Mouse (Mus musculus): ENCODE data around the gene Atxn7l3. TPM values are rescaled to one million over a fixed set of nuclear protein-coding genes. Genes with fewer than 3 reads are reported as not detected.
"Not testable (repeated sequence)": the region's sequence is repeated elsewhere in the genome, so short reads cannot be mapped to it uniquely, and the experiment has no call there.

Gene Atxn7l3
- total RNA-seq, 1 experiment: 60.4 TPM

- in situ Hi-C loops (cut with MboI; ENCODE audit: low sequenced_read_pairs in 2 of 2, unreplicated experiment in 2 of 2): no loop called here
- H3K9me3 ChIP-seq (ENCODE audit: control insufficient read depth, insufficient read depth, low read depth, low read length): no peaks in the 10 kb centered on the region
- peaks cover 10% of the 10 kb centered on the region for H3K36me3 ChIP-seq (ENCODE audit: control insufficient read depth, insufficient read depth, low read length, poor library complexity, severe bottlenecking)
- peak; percentile 99 for DNase-seq (ENCODE audit: low read depth, low spot score)
- H3K27ac ChIP-seq (ENCODE audit: insufficient read depth, low read depth, low read length, poor library complexity, severe bottlenecking): peak within 1 kb of the TSS; percentile 70
- H3K4me3 ChIP-seq (ENCODE audit: insufficient read depth in 1 of 2, low read depth in 1 of 2, low read length in 2 of 2, poor library complexity in 1 of 2, severe bottlenecking in 1 of 2): peak within 1 kb of the TSS; percentile 73 to 82
- H3K4me1 ChIP-seq (ENCODE audit: control insufficient read depth in 2 of 2, insufficient read depth in 2 of 2, low read length in 2 of 2, poor library complexity in 1 of 2): peaks cover 2 to 5% of the 10 kb centered on the region in 2 experiments; a peak in 2 of 4 replicates
- H3K9ac ChIP-seq (ENCODE audit: insufficient read depth, low read depth, low read length, poor library complexity, severe bottlenecking): peak within 1 kb of the TSS; percentile 68
- peak; percentile 53; the same call in 1 of the 2 replicates for TF ChIP-seq HCFC1 (IDR thresholded peaks at IDR 0.05; ENCODE audit: borderline replicate concordance, insufficient read depth, low read length)
- TF ChIP-seq MAFK (IDR thresholded peaks at IDR 0.05; ENCODE audit: insufficient read depth, low read depth, low read length): no peak
Observed at GRCm38 (mm10) chr11:102284501-102285094, 11.8 kb downstream of the Atxn7l3 start, which contains the start of gene Tmub2. Tmub2 (plus strand) TSS chr11:102284931.

DNA sequence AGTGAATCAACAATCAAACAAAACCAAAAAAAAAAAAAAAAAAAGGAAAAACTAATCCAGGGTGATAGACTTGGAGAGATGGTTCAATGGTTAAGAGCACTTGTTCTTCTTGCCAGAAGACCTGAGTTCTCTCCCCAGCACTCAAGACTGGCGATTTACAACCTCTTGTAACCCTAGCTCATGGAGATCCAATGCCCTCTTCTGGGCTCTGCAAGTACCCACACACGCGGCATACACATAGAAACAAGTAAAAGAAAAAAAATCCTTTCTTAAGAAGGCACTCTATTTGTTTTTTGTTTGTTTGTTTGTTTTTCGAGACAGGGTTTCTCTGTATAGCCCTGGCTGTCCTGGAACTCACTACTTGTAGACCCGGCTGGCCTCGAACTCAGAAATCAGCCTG, 12.5 kb downstream of the Atxn7l3 start:
- peak overlapping the region; percentile 17 to 55; a peak in 3 of 4 replicates for H3K4me3 ChIP-seq (ENCODE audit: insufficient read depth in 1 of 2, low read depth in 1 of 2, low read length in 2 of 2, poor library complexity in 1 of 2, severe bottlenecking in 1 of 2)
- H3K27ac ChIP-seq (ENCODE audit: insufficient read depth, low read depth, low read length, poor library complexity, severe bottlenecking): peak overlapping the region; percentile 70; the same call in 1 of the 2 replicates
- H3K9ac ChIP-seq (ENCODE audit: insufficient read depth, low read depth, low read length, poor library complexity, severe bottlenecking): no peak overlapping the region; the same call in 1 of the 2 replicates

GRCm38 (mm10) chr11:102280267-102280666, 16.2 kb downstream of the Atxn7l3 start:
- H3K4me3 ChIP-seq (ENCODE audit: insufficient read depth in 1 of 2, low read depth in 1 of 2, low read length in 2 of 2, poor library complexity in 1 of 2, severe bottlenecking in 1 of 2); H3K9me3 ChIP-seq (ENCODE audit: control insufficient read depth, insufficient read depth, low read depth, low read length); DNase-seq (ENCODE audit: low read depth, low spot score); H3K36me3 ChIP-seq (ENCODE audit: control insufficient read depth, insufficient read depth, low read length, poor library complexity, severe bottlenecking); H3K9ac ChIP-seq (ENCODE audit: insufficient read depth, low read depth, low read length, poor library complexity, severe bottlenecking); H3K27ac ChIP-seq (ENCODE audit: insufficient read depth, low read depth, low read length, poor library complexity, severe bottlenecking); in situ Hi-C loops (cut with MboI; ENCODE audit: low sequenced_read_pairs in 2 of 2, unreplicated experiment in 2 of 2): not testable (repeated sequence)
- H3K4me1 ChIP-seq (ENCODE audit: control insufficient read depth in 2 of 2, insufficient read depth in 2 of 2, low read length in 2 of 2, poor library complexity in 1 of 2): peaks cover 2 to 16% of the 10 kb centered on the region in 2 experiments; a peak in 3 of 4 replicates

More for the DNA sequence above, 12.5 kb downstream of the Atxn7l3 start:
- no peak for DNase-seq (ENCODE audit: low read depth, low spot score)
- Histone ChIP-seq H3K9me3 (ENCODE audit: control insufficient read depth, insufficient read depth, low read depth, low read length) (no peaks in the 10 kb centered on the region), H3K4me1 (ENCODE audit: control insufficient read depth in 2 of 2, insufficient read depth in 2 of 2, low read length in 2 of 2, poor library complexity in 1 of 2) (peaks cover 2 to 3% of the 10 kb centered on the region in 2 experiments; a peak in 2 of 4 replicates), H3K36me3 (ENCODE audit: control insufficient read depth, insufficient read depth, low read length, poor library complexity, severe bottlenecking) (peaks cover 10% of the 10 kb centered on the region)
- in situ Hi-C loops (cut with MboI; ENCODE audit: low sequenced_read_pairs in 2 of 2, unreplicated experiment in 2 of 2): no loop called here
- TF ChIP-seq ZNF384 (IDR thresholded peaks at IDR 0.05; ENCODE audit: low read depth, low read length): no peak
- no peak for TF ChIP-seq HCFC1 (IDR thresholded peaks at IDR 0.05; ENCODE audit: borderline replicate concordance, insufficient read depth, low read length)
- TF ChIP-seq ZC3H11A (IDR thresholded peaks at IDR 0.05; ENCODE audit: borderline replicate concordance, low read depth, low read length): no peak
- TF ChIP-seq CHD2 (IDR thresholded peaks at IDR 0.05; ENCODE audit: low read depth, low read length): no peak
- TF ChIP-seq MAFK (IDR thresholded peaks at IDR 0.05; ENCODE audit: insufficient read depth, low read depth, low read length): no peak

DNA sequence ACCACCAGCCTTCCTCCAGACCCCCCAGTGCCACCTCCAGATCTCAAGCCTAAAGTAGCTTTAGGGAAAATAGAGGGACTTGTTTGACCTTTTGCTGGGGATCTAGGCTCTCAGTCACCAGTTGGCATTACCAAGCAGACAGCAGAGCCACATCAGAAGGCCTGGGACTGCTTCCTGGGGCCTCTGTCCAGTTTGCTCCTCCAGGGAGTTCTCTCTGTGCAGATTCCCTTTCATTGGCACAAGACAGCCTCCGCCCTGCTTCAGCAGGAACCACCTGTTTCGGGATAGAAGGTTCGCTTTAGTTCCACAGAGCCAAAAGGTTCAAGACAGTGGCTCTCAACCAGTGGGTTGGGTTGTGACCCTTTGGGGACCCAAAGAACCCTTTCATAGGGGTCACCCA, 16.8 kb downstream of the Atxn7l3 start:
- TF ChIP-seq HCFC1 (IDR thresholded peaks at IDR 0.05; ENCODE audit: borderline replicate concordance, insufficient read depth, low read length): no peak
- TF ChIP-seq MAFK (IDR thresholded peaks at IDR 0.05; ENCODE audit: insufficient read depth, low read depth, low read length): no peak
- TF ChIP-seq CHD2 (IDR thresholded peaks at IDR 0.05; ENCODE audit: low read depth, low read length): no peak
- TF ChIP-seq ZC3H11A (IDR thresholded peaks at IDR 0.05; ENCODE audit: borderline replicate concordance, low read depth, low read length): no peak
- TF ChIP-seq ZNF384 (IDR thresholded peaks at IDR 0.05; ENCODE audit: low read depth, low read length): no peak
- in situ Hi-C loops (cut with MboI; ENCODE audit: low sequenced_read_pairs in 2 of 2, unreplicated experiment in 2 of 2): no loop called here
- H3K27ac ChIP-seq (ENCODE audit: insufficient read depth, low read depth, low read length, poor library complexity, severe bottlenecking): no peak overlapping the region

DNA sequence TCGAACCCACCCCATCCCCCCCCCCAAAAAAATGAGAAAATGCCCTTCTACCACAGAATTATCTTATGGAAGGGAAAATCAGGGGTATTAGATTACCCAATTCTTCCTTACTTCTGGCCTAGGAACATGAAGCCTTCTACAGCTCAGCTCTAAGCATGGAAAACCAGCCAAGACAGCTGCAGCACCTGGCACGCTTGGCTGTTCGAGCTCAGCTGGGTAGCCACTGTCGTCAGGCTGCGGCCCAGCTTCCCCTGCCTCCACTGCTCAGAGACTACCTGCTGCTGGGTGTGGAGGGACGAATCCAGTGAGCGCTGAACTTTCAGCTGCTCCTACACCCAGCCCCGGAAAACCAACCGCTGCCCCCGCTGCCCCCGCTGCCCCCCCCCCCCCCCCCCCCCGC, 18.7 kb downstream of the Atxn7l3 start:
- TF ChIP-seq HCFC1 (IDR thresholded peaks at IDR 0.05; ENCODE audit: borderline replicate concordance, insufficient read depth, low read length): no peak
- no peak for TF ChIP-seq ZNF384 (IDR thresholded peaks at IDR 0.05; ENCODE audit: low read depth, low read length)
- TF ChIP-seq MAFK (IDR thresholded peaks at IDR 0.05; ENCODE audit: insufficient read depth, low read depth, low read length): no peak
- no peak for TF ChIP-seq CHD2 (IDR thresholded peaks at IDR 0.05; ENCODE audit: low read depth, low read length)
- no peak for TF ChIP-seq ZC3H11A (IDR thresholded peaks at IDR 0.05; ENCODE audit: borderline replicate concordance, low read depth, low read length)

More for the DNA sequence above, 16.8 kb downstream of the Atxn7l3 start:
- no peaks in the 10 kb centered on the region for H3K9me3 ChIP-seq (ENCODE audit: control insufficient read depth, insufficient read depth, low read depth, low read length)
- H3K9ac ChIP-seq (ENCODE audit: insufficient read depth, low read depth, low read length, poor library complexity, severe bottlenecking): no peak overlapping the region
- peaks cover 2 to 16% of the 10 kb centered on the region in 2 experiments; a peak in 3 of 4 replicates for H3K4me1 ChIP-seq (ENCODE audit: control insufficient read depth in 2 of 2, insufficient read depth in 2 of 2, low read length in 2 of 2, poor library complexity in 1 of 2)
- H3K36me3 ChIP-seq (ENCODE audit: control insufficient read depth, insufficient read depth, low read length, poor library complexity, severe bottlenecking): no peaks in the 10 kb centered on the region
- DNase-seq (ENCODE audit: low read depth, low spot score): no peak
- H3K4me3 ChIP-seq (ENCODE audit: insufficient read depth in 1 of 2, low read depth in 1 of 2, low read length in 2 of 2, poor library complexity in 1 of 2, severe bottlenecking in 1 of 2): no peak overlapping the region

More for the DNA sequence above, 18.7 kb downstream of the Atxn7l3 start:
- no peak overlapping the region for H3K27ac ChIP-seq (ENCODE audit: insufficient read depth, low read depth, low read length, poor library complexity, severe bottlenecking)
- no peak overlapping the region for H3K4me3 ChIP-seq (ENCODE audit: insufficient read depth in 1 of 2, low read depth in 1 of 2, low read length in 2 of 2, poor library complexity in 1 of 2, severe bottlenecking in 1 of 2)
- no peak for DNase-seq (ENCODE audit: low read depth, low spot score)
- in situ Hi-C loops (cut with MboI; ENCODE audit: low sequenced_read_pairs in 2 of 2, unreplicated experiment in 2 of 2): no loop called here
- H3K36me3 ChIP-seq (ENCODE audit: control insufficient read depth, insufficient read depth, low read length, poor library complexity, severe bottlenecking): no peaks in the 10 kb centered on the region
- H3K4me1 ChIP-seq (ENCODE audit: control insufficient read depth in 2 of 2, insufficient read depth in 2 of 2, low read length in 2 of 2, poor library complexity in 1 of 2): peaks cover 2 to 16% of the 10 kb centered on the region in 2 experiments; a peak in 3 of 4 replicates
- H3K9ac ChIP-seq (ENCODE audit: insufficient read depth, low read depth, low read length, poor library complexity, severe bottlenecking): no peak overlapping the region
- H3K9me3 ChIP-seq (ENCODE audit: control insufficient read depth, insufficient read depth, low read depth, low read length): no peaks in the 10 kb centered on the region
